Mouse (Mus musculus) lung, embryonic 15.5 days (tissue): Measurements from ENCODE around the gene Rmnd5b. TPM values are rescaled to one million over a fixed set of nuclear protein-coding genes. Genes with fewer than 3 reads are reported as not detected.
A peak's percentile ranks its signal among the peaks of the same experiment; 100 is the strongest.

Source experiments
- ATAC-seq: fragments of 200-750 bp; cut with Nextera tagmentation; 2 replicates; pipeline ENCODE4 v1.8.0; 2017; ENCODE audit warnings: moderate number of reproducible peaks, borderline replicate concordance; ENCODE audit not compliant: low FRiP score, low TSS enrichment; ENCODE audit errors: extremely low read depth
- H3K27ac ChIP-seq: fragments of 300-500 bp; sonication (generic); 2 replicates; pipeline ENCODE4 v1.5.1; 2015; ENCODE audit warnings: moderate library complexity, mild to moderate bottlenecking, inconsistent platforms
- H3K27me3 ChIP-seq: fragments of 300-500 bp; sonication (generic); 2 replicates; pipeline ENCODE4 v1.6.1; 2015; ENCODE audit warnings: inconsistent platforms
- H3K36me3 ChIP-seq: fragments of 300-500 bp; sonication (generic); 2 replicates; pipeline ENCODE4 v1.6.1; 2015; ENCODE audit warnings: inconsistent platforms
- H3K4me1 ChIP-seq: fragments of 300-500 bp; sonication (generic); 2 replicates; pipeline ENCODE4 v1.6.1; 2015; ENCODE audit warnings: inconsistent platforms
- H3K4me2 ChIP-seq: fragments of 300-500 bp; sonication (generic); 2 replicates; pipeline ENCODE4 v1.6.1; 2015; ENCODE audit warnings: inconsistent platforms, mild to moderate bottlenecking, moderate library complexity
- H3K4me3 ChIP-seq: fragments of 300-500 bp; sonication (generic); 2 replicates; pipeline ENCODE4 v1.5.1; 2015; ENCODE audit warnings: mild to moderate bottlenecking, inconsistent platforms
- H3K9ac ChIP-seq: fragments of 300-500 bp; sonication (generic); 2 replicates; pipeline ENCODE4 v1.6.1; 2015; ENCODE audit warnings: inconsistent platforms
- H3K9me3 ChIP-seq: fragments of 300-500 bp; sonication (generic); 2 replicates; pipeline ENCODE4 v1.6.1; 2016; ENCODE audit warnings: inconsistent platforms
- WGBS: fragments of 180-500 bp; shearing (Covaris S2); methylation state at CpG from one replicate; pipeline ENCODE4 v1.1.7; 2015; 5-methylcytosine and 5-hydroxymethylcytosine counted together
- polyA plus RNA-seq: library from polyadenylated mRNA; unstranded; fragments of >200 nt; fragmentation: Nextera tagmentation; extraction: Ambion mirVana; gene quantifications from 2 replicates; pipeline ENCODE4 v1.2.1, GENCODE M21; 2015

Gene Rmnd5b
- polyA plus RNA-seq, 1 experiment from 2014 or later: 43.8 TPM

DNA sequence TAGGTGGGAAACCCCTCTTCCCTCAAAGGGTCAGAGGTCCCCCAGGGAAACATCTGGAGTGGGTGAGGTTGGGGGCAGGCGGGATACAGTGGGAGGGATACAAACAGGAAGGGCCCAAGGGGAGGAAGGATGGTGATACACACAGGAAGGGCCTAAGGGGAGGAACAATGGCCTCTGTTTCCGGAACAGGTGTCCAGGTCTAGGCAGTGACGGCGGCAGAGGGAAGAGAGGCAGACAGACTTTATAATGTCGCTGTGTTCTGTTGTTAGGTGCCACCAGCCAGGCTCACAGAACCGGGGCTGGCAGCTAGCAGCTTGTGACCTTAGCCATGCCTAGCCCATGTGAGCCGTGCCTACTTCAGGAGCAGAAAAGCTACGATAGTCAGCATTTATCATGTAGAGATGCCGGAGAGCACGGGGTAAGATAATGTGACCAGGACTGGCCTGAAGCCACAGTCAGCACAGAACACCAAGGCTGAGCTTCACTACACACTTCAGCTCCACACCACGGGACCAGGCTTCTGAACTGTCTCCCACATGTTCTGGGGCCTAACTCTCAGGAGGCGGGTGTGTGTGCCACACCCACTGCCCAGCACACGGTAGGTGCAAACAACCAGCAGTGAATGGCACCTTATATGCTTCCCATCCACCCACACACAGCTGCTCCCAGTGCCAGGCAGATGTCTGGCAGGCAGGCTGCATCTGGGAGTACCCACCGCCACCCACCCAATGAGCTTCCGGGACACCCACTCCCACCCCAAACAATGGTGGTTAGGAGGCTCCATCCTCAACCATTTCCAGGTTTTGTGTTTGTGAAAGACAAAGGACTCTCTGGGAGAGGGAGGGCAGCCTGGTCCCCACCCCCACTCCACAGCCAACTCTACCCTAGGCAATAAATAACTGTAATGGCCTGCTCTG is 11.3 kb upstream of the Rmnd5b start:
- no peak overlapping the region for H3K9ac ChIP-seq
- peak; percentile 21; the same call in 1 of the 2 replicates for ATAC-seq
- peak overlapping the region; percentile 79 for H3K27ac ChIP-seq
- H3K4me3 ChIP-seq: peak overlapping the region; percentile 20
- H3K4me1 ChIP-seq: peaks cover 52% of the 10 kb centered on the region
- peak overlapping the region; percentile 92 for H3K4me2 ChIP-seq
- H3K9me3 ChIP-seq: no peaks in the 10 kb centered on the region
- WGBS: 64% methylated on average over 15 of the region's 15 CpGs
- H3K36me3 ChIP-seq: peaks cover 10% of the 10 kb centered on the region
- H3K27me3 ChIP-seq: peaks cover 3% of the 10 kb centered on the region; the same call in 1 of the 2 replicates

DNA sequence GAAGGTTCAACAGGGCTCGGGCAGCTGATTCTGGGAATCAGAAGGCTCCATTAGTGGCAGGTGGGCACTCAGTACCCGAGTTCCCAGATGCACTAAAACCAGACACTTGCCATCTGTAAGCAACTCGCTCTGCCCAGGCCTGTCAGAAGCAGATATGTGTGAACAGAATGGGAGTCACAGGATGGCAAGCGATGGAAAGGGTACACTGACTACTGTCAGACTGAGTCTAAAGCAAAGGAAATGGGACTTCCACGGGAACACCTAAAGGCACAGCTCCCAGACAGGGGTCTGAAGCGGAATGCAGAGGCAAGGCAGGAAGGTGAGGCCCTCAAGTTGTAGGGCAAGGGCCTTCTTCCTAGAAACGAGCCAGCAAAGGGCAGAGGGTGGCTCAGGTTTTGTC is 10.5 kb upstream of the Rmnd5b start:
- 70% methylated on average over 7 of the region's 7 CpGs for WGBS
- peaks cover 52% of the 10 kb centered on the region for H3K4me1 ChIP-seq
- peaks cover 10% of the 10 kb centered on the region for H3K36me3 ChIP-seq
- no peaks in the 10 kb centered on the region for H3K9me3 ChIP-seq
- H3K27me3 ChIP-seq: peaks cover 3% of the 10 kb centered on the region; the same call in 1 of the 2 replicates
- H3K4me3 ChIP-seq: no peak overlapping the region
- H3K4me2 ChIP-seq: peak overlapping the region; percentile 34
- H3K27ac ChIP-seq: peak overlapping the region; percentile 49
- H3K9ac ChIP-seq: no peak overlapping the region
- ATAC-seq: no peak

DNA sequence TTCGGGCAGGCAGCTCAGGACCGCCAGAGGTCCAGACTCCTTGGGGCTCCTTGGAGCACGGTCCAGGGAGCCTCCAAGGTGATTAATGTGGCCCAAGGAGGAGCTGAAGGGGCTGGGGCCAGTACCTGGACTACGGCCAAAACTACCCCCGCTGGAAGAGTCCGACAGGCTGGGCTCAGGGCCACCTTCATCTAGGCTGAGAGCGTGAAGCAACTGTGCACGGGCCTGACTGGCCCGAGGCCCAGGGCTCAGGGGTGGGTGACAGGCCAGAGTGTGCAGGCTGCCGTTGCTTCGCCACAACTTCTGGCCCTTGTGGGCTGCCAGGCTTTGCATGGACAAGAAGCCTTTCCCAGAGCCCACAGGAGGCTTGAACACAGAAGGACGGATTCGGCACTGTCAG is 9.6 kb upstream of the Rmnd5b start:
- 50% methylated on average over 13 of the region's 13 CpGs for WGBS
- Histone ChIP-seq H3K4me2 (no peak overlapping the region), H3K9me3 (no peaks in the 10 kb centered on the region), H3K27ac (peak overlapping the region; percentile 29; the same call in 1 of the 2 replicates), H3K4me1 (peaks cover 58% of the 10 kb centered on the region), H3K9ac (no peak overlapping the region), H3K27me3 (peaks cover 3% of the 10 kb centered on the region; the same call in 1 of the 2 replicates), H3K4me3 (no peak overlapping the region), H3K36me3 (peaks cover 10% of the 10 kb centered on the region)
- no peak for ATAC-seq

DNA sequence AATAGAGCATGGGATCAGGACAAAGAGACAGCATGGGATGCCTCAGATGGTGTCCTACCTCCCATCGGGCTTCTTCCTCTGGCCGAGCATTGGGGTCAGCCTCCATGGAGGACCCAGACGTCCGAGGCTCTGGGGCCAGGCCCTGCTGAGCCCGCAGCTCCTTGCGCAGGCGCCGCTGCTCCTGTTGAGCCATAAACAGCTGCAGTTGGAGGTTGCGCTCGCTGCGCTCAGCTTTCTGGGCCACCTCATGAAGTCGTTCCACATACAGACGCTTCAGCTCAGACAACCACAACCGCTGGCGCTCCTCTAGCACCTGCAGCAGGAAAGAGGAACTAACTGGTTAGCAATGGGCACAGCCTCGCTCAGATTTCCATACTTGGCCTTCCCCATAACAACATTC is 8.5 kb upstream of the Rmnd5b start:
- Histone ChIP-seq H3K4me2 (no peak overlapping the region), H3K4me1 (peaks cover 48% of the 10 kb centered on the region), H3K36me3 (peaks cover 10% of the 10 kb centered on the region), H3K4me3 (no peak overlapping the region), H3K27ac (no peak overlapping the region), H3K27me3 (peaks cover 3% of the 10 kb centered on the region; the same call in 1 of the 2 replicates), H3K9ac (no peak overlapping the region), H3K9me3 (no peaks in the 10 kb centered on the region)
- 71% methylated on average over 16 of the region's 16 CpGs for WGBS
- ATAC-seq: no peak

DNA sequence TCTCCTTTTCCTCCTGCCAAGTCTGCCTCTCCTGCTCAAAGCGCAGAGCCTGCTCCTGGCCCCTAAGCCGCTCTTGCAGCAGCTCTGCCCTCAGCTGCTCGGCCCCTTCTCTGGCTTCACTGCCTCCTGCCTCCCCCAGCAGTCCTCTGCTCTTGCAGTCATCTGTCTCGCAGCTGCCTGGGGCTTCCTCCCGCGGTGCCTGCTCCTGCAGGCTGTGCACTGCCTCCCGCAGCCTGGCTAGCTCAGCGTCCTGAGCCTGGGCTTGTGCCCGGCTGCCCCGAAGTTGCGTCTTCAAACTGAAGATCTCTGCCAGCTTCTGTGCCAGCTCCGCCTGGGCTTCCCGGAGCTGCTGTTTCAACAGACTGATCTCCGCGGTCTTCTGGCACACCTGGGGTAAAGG is 8.1 kb upstream of the Rmnd5b start:
- Histone ChIP-seq H3K9me3 (no peaks in the 10 kb centered on the region), H3K9ac (no peak overlapping the region), H3K27ac (peak overlapping the region; percentile 22; the same call in 1 of the 2 replicates), H3K4me2 (no peak overlapping the region), H3K36me3 (peaks cover 10% of the 10 kb centered on the region), H3K27me3 (no peaks in the 10 kb centered on the region), H3K4me1 (peaks cover 43% of the 10 kb centered on the region), H3K4me3 (no peak overlapping the region)
- no peak for ATAC-seq
- WGBS: 46% methylated on average over 15 of the region's 15 CpGs

DNA sequence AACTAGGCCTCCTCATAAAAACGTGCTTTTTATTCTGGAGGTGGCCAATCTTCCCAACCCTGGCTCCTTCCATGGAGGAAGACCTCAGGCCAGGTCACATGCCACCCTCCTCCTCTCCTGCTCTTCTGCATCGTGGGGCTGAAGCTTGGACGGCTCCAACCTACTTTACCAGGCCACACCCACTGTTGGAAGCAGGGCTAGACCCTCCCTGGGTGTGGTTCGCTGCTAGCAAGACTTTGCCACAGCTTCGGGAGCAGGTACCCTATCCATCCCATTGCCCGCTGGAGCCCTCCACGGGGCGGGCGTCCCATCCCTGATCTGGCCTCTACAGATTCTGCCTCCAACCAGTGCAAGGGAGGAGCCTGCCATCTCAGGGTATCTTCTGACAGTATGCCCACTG is 7.5 kb upstream of the Rmnd5b start:
- peaks cover 38% of the 10 kb centered on the region for H3K4me1 ChIP-seq
- 68% methylated on average over 9 of the region's 9 CpGs for WGBS

DNA sequence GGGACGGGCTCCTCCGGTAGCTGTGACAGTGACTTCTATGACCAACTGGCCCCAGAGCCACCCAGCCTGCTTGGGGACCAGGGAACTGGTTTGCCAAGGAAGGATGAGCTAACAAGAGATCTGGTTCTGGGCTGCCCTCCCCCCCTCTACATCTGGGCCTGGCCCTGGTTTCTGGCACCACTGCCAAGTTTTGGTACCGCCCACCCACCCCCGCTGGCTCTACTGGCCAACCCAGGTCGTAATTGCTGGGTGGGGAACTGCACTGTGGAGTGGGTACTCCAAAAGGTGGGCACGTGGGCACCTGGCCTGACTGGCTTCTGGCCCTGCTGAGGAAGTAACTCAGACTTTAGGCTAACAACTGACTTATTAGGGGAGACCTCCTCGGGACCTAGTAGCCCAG is 5.1 kb upstream of the Rmnd5b start:
- H3K4me2 ChIP-seq: no peak overlapping the region
- peaks cover 10% of the 10 kb centered on the region for H3K36me3 ChIP-seq
- H3K27me3 ChIP-seq: no peaks in the 10 kb centered on the region
- H3K9ac ChIP-seq: no peak overlapping the region
- H3K4me1 ChIP-seq: peaks cover 46% of the 10 kb centered on the region
- ATAC-seq: no peak
- 64% methylated on average over 7 of the region's 7 CpGs for whole genome bisulfite sequencing
- H3K4me3 ChIP-seq: no peak overlapping the region
- H3K9me3 ChIP-seq: no peaks in the 10 kb centered on the region
- H3K27ac ChIP-seq: no peak overlapping the region

More for the DNA sequence above, 7.5 kb upstream of the Rmnd5b start:
- no peak overlapping the region for H3K9ac ChIP-seq
- peaks cover 10% of the 10 kb centered on the region for H3K36me3 ChIP-seq
- H3K4me3 ChIP-seq: no peak overlapping the region
- H3K9me3 ChIP-seq: no peaks in the 10 kb centered on the region
- no peak for ATAC-seq
- no peak overlapping the region for H3K4me2 ChIP-seq
- H3K27me3 ChIP-seq: no peaks in the 10 kb centered on the region
- peak overlapping the region; percentile 22; the same call in 1 of the 2 replicates for H3K27ac ChIP-seq

DNA sequence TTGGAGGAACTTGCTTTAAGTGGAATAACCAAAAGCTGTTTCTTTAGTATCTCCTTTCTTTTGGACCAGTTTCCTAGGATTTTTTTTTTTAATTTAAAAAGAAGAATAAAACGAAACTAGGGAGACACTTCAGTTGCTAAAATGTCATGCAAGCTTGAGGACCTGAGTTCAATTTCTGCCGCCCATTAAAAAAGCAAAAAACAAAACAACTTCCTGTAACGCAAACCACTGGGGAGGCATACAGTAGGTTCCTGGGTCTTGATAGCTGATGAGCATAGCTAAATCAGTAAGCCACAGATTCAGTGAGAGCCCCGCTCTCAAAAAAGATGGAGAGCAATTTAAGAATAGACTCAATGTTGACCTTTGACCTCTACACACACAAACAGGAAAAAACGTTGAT is 2.8 kb upstream of the Rmnd5b start:
- no peaks in the 10 kb centered on the region for H3K27me3 ChIP-seq
- 57% methylated on average over 5 of the region's 5 CpGs for WGBS
- H3K9me3 ChIP-seq: no peaks in the 10 kb centered on the region
- H3K27ac ChIP-seq: peak overlapping the region; percentile 63
- peaks cover 37% of the 10 kb centered on the region for H3K4me1 ChIP-seq
- no peak overlapping the region for H3K4me3 ChIP-seq
- peak overlapping the region; percentile 46 for H3K4me2 ChIP-seq
- ATAC-seq: no peak
- peaks cover 5% of the 10 kb centered on the region for H3K36me3 ChIP-seq
- H3K9ac ChIP-seq: no peak overlapping the region

DNA sequence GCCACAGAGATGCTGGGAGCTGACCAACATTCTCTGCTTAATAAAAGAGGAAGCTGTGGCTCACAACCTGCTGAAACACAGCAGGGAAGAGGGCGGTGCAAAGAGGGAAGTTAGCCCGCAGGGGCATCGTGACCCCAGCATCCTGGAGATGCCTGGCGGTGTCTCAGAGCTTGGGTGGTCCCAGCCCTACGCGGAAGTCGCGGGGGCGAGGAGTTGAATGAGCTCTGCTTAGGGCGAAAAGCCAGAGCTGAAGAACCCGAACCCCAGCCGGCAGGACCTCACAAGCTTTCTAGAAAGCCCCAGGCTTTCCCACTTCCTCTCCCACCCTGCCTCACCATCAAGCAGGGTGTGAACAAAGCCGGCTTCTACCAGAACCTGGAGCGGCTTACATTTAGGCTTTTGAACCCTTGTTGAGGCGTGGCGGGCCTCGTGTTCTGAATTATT is 2.3 kb upstream of the Rmnd5b start:
- Histone ChIP-seq H3K4me1 (peaks cover 32% of the 10 kb centered on the region), H3K9me3 (no peaks in the 10 kb centered on the region), H3K9ac (no peak overlapping the region), H3K4me3 (peak overlapping the region; percentile 8; the same call in 1 of the 2 replicates), H3K36me3 (peaks cover 1% of the 10 kb centered on the region; the same call in 1 of the 2 replicates), H3K4me2 (peak overlapping the region; percentile 46), H3K27me3 (no peaks in the 10 kb centered on the region), H3K27ac (peak overlapping the region; percentile 63)
- ATAC-seq: 0 out of 2 replicates have a peak, but pooled peaks have one; percentile 7
- WGBS: 4% methylated on average over 17 of the region's 17 CpGs

DNA sequence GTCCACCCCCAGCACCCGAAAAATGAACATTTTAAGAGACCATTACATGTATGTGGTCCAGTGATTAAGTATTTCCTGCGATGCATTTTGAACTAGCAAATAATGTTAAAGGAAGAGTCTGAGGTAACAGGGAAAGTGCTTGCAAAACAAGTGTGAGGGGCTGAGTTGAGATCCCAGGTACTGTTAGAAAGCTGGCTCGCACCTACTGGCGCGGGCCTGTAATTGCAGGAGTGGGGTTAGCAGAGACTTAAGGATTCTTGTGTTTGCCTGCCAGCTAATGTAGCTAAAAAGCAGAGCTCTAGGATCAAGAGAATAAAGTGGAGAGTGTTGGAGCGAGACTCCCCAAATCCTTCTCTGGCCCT is 608 bp upstream of the Rmnd5b start:
- ATAC-seq: no peak
- Histone ChIP-seq H3K27me3 (no peaks in the 10 kb centered on the region), H3K36me3 (no peaks in the 10 kb centered on the region), H3K9ac (peak overlapping the region; percentile 73), H3K4me3 (peak overlapping the region; percentile 73), H3K27ac (peak overlapping the region; percentile 88), H3K9me3 (no peaks in the 10 kb centered on the region), H3K4me2 (peak overlapping the region; percentile 89), H3K4me1 (peaks cover 36% of the 10 kb centered on the region)
- WGBS: 5% methylated on average over 6 of the region's 6 CpGs

DNA sequence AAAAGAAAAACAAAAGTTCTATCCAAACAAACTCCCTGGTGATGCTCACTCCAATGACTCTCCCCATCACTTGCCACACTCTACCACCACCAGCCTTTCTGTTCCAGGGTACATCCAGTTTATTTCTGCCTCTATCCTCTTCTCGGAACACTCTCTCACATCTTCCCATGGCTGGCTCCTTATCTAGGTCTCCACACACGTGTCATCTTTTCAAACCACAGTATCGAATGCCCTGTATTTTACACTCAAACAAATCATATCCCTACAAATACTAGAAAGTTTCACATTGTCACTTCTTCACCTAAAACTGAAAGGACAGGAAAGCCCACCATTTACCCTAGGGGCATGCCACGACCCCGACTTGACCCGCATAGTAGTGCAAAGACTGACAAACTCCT is 570 bp downstream of the Rmnd5b start:
- ATAC-seq: no peak
- no peaks in the 10 kb centered on the region for H3K9me3 ChIP-seq
- no peaks in the 10 kb centered on the region for H3K27me3 ChIP-seq
- H3K9ac ChIP-seq: peak overlapping the region; percentile 73
- peak overlapping the region; percentile 73 for H3K4me3 ChIP-seq
- no peaks in the 10 kb centered on the region for H3K36me3 ChIP-seq
- WGBS: 10% methylated on average over 6 of the region's 6 CpGs
- H3K4me2 ChIP-seq: peak overlapping the region; percentile 89
- H3K4me1 ChIP-seq: peaks cover 28% of the 10 kb centered on the region
- peak overlapping the region; percentile 88 for H3K27ac ChIP-seq

DNA sequence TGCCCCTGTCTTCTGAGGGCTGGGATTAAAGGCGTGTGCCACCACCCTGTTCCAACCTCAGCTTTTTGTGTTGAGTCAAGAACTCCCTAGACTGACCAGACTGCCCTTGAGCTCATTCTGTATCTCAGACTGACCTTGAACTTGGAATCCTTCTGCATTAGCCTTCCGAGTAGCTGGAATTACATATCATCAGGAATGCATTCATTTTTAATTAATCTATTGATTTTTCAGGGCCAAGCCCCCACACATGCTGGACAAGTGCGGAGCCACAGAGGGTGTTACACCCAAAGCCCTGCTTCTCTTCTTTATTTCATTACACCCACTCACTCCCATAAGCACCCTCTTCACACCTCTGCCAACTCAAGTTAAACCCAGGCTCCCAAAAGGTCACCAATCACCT is 2.0 kb downstream of the Rmnd5b start:
- H3K4me2 ChIP-seq: no peak overlapping the region
- peaks cover 28% of the 10 kb centered on the region for H3K4me1 ChIP-seq
- no peaks in the 10 kb centered on the region for H3K9me3 ChIP-seq
- ATAC-seq: no peak
- no peak overlapping the region for H3K27ac ChIP-seq
- no peaks in the 10 kb centered on the region for H3K27me3 ChIP-seq
- no peak overlapping the region for H3K4me3 ChIP-seq
- H3K36me3 ChIP-seq: no peaks in the 10 kb centered on the region
- H3K9ac ChIP-seq: no peak overlapping the region
- WGBS: 86% methylated on average over 3 of the region's 3 CpGs
